Comparison of ENCODE assay signal across 26 mouse cellular contexts in genomic region chr6:78537476-78537875, GRCm38 (mm10).
"Had no signal": no experiment of that assay in that cellular context is flagged by ENCODE, and none has a peak within 500 bp of the region (broad histone marks: within the 10 kb centered on the region; RNA-seq: fewer than 3 reads in every experiment).

No protein-coding gene starts in this region.

- ATAC-seq: forebrain, embryonic 13.5 days had no signal

- H3K9ac ChIP-seq: embryonic facial prominence, embryonic 12.5 days; embryonic facial prominence, embryonic 13.5 days; embryonic facial prominence, embryonic 15.5 days; forebrain, embryonic 12.5 days; forebrain, embryonic 13.5 days had no signal

- H3K4me3 ChIP-seq: embryonic facial prominence, embryonic 10.5 days; embryonic facial prominence, embryonic 12.5 days; embryonic facial prominence, embryonic 13.5 days; embryonic facial prominence, embryonic 15.5 days; erythroblast, embryonic 14.5 days; forebrain, embryonic 10.5 days; forebrain, embryonic 12.5 days; forebrain, embryonic 13.5 days; gastrocnemius, adult 2 months; heart, adult 2 months had no signal

- H3K27ac ChIP-seq: embryonic facial prominence, embryonic 10.5 days; embryonic facial prominence, embryonic 12.5 days; embryonic facial prominence, embryonic 13.5 days; embryonic facial prominence, embryonic 15.5 days; forebrain, embryonic 10.5 days; forebrain, embryonic 12.5 days; forebrain, embryonic 13.5 days; gastrocnemius, adult 2 months; heart, adult 2 months had no signal

- H3K36me3 ChIP-seq: embryonic facial prominence, embryonic 10.5 days; embryonic facial prominence, embryonic 12.5 days; embryonic facial prominence, embryonic 13.5 days; embryonic facial prominence, embryonic 15.5 days; forebrain, embryonic 10.5 days; forebrain, embryonic 12.5 days had no signal

- H3K27me3 ChIP-seq: embryonic facial prominence, embryonic 12.5 days; embryonic facial prominence, embryonic 13.5 days; embryonic facial prominence, embryonic 15.5 days; forebrain, embryonic 12.5 days; forebrain, embryonic 13.5 days had no signal

- H3K4me2 ChIP-seq: embryonic facial prominence, embryonic 12.5 days; embryonic facial prominence, embryonic 13.5 days; embryonic facial prominence, embryonic 15.5 days; forebrain, embryonic 12.5 days; forebrain, embryonic 13.5 days had no signal

- H3K4me1 ChIP-seq: embryonic facial prominence, embryonic 10.5 days; embryonic facial prominence, embryonic 12.5 days; embryonic facial prominence, embryonic 13.5 days; embryonic facial prominence, embryonic 15.5 days; forebrain, embryonic 10.5 days; forebrain, embryonic 12.5 days; forebrain, embryonic 13.5 days had no signal

- H3K9me3 ChIP-seq: embryonic facial prominence, embryonic 10.5 days; embryonic facial prominence, embryonic 12.5 days; embryonic facial prominence, embryonic 13.5 days; embryonic facial prominence, embryonic 15.5 days; forebrain, embryonic 10.5 days; forebrain, embryonic 12.5 days; forebrain, embryonic 13.5 days had no signal

- DNase-seq: cerebellum, adult 18-20 months; cerebellum, adult 2 months; cerebellum, adult 8-10 months; cerebellum, adult 9-10 months; cerebellum, adult 9-11 months; cerebellum, postnatal 10 days; cerebellum, postnatal 14 days; cerebellum, postnatal 25 days; cerebellum, postnatal 36 days; embryo, embryonic 11 days; gastrocnemius, adult 2 months; gastrocnemius, postnatal 10 days; gastrocnemius, postnatal 14 days; gastrocnemius, postnatal 25 days; gastrocnemius, postnatal 36 days; heart, adult 11 months; heart, adult 18-20 months; heart, adult 2 months had no signal
